12 mouse cellular contexts compared by ENCODE assay signal in the genomic region with DNA sequence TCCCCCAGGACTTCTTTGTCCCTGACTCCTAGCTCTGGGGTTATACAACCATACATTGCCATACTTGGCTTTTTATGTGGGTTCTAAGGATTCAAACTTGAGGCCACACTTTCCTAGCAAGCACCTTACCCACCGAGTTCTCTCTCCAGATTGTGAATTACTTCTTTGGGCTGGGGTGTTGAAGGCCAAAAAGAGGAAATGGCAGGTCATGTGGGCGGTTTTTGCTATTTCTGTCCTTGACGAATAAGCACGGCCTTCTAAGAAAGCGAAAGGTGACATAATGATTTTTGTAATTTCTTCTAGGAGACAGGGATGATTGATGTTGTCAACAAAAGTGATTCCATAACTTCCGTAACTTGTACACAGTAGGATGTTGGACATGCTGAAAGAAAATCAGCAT.
"Had no signal": no experiment of that assay in that cellular context is flagged by ENCODE, and none has a peak within 500 bp of the region (broad histone marks: within the 10 kb centered on the region; RNA-seq: fewer than 3 reads in every experiment).

No protein-coding gene starts in this region.

- DNase-seq: kidney, adult 2 months; kidney, postnatal 25 days; lung, adult 18-20 months; right cerebral cortex, postnatal 14 days; thymus, postnatal 14 days had no signal

- H3K27ac ChIP-seq: limb, embryonic 12.5 days; liver, embryonic 14.5 days; midbrain, embryonic 10.5 days; midbrain, embryonic 15.5 days; neural tube, embryonic 13.5 days; stomach, postnatal 0 days had no signal

- H3K27me3 ChIP-seq: limb, embryonic 12.5 days; midbrain, embryonic 15.5 days; neural tube, embryonic 13.5 days had no signal

- ATAC-seq: intestine, embryonic 16.5 days; midbrain, embryonic 15.5 days had no signal

- H3K36me3 ChIP-seq: limb, embryonic 12.5 days; midbrain, embryonic 10.5 days; midbrain, embryonic 15.5 days; neural tube, embryonic 13.5 days had no signal

- H3K4me2 ChIP-seq: limb, embryonic 12.5 days; midbrain, embryonic 15.5 days; neural tube, embryonic 13.5 days had no signal

- H3K9me3 ChIP-seq: limb, embryonic 12.5 days; midbrain, embryonic 10.5 days; midbrain, embryonic 15.5 days; neural tube, embryonic 13.5 days had no signal

- H3K4me1 ChIP-seq: limb, embryonic 12.5 days; midbrain, embryonic 10.5 days; midbrain, embryonic 15.5 days; neural tube, embryonic 13.5 days had no signal

- H3K9ac ChIP-seq: limb, embryonic 12.5 days; liver, embryonic 14.5 days; midbrain, embryonic 15.5 days; neural tube, embryonic 13.5 days had no signal

- H3K4me3 ChIP-seq: limb, embryonic 12.5 days; midbrain, embryonic 10.5 days; midbrain, embryonic 15.5 days; neural tube, embryonic 13.5 days had no signal
